Mouse (Mus musculus) erythroblast, embryonic 14.5 days (primary cell): ENCODE data around the gene Myh9.

Experiments
- GATA1 ChIP-seq: IDR thresholded peaks from 2 replicates; pipeline ENCODE4 v1.6.1; 2012; ENCODE audit warnings: low read length, inconsistent platforms, mixed read lengths
- TAL1 ChIP-seq: IDR thresholded peaks from 3 replicates; pipeline ENCODE4 v1.6.1; 2012; ENCODE audit warnings: low read length, inconsistent platforms, mixed read lengths

DNA sequence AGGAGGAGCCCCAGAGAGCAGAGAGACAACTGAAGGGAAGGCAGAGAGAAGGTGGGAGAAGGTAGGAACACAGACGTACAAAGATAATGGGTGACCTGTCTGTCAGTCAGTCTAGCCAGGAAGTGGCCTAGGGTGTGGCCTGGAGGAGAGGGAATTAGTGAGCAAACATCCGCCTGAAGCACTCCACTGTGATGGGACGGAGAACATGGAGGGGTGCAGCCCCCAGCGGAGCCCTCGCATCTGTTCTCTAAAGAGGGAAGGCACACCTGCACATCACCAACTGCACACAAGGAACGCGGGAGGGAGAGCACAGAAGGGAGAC lies 34.8 kb downstream of the Myh9 start:
- TF ChIP-seq TAL1 = no peak
- TF ChIP-seq GATA1 = no peak
